Mouse (Mus musculus): ENCODE data around the gene Umodl1. TPM values are rescaled to one million over a fixed set of nuclear protein-coding genes. Genes with fewer than 3 reads are reported as not detected.

Gene Umodl1
- polyA plus RNA-seq, 1 experiment from 2014 or later: 0.04 TPM

GRCm38 (mm10) chr17:31039626-31040025, 85.2 kb downstream of the Umodl1 start:
- H3K9me3 ChIP-seq (ENCODE audit: control insufficient read depth, low read length): no peaks in the 10 kb centered on the region
- H3K27ac ChIP-seq (ENCODE audit: low read length): no peak overlapping the region
- H3K4me2 ChIP-seq (ENCODE audit: low read length): no peak overlapping the region
- no peak overlapping the region for H3K4me3 ChIP-seq (replicated peaks; ENCODE audit: low read length)
- no peaks in the 10 kb centered on the region for H3K36me3 ChIP-seq (ENCODE audit: control insufficient read depth, insufficient read depth)
- no peak for ATAC-seq
- no peak overlapping the region for H3K9ac ChIP-seq (replicated peaks; ENCODE audit: low read depth, low read length)
- H3K27me3 ChIP-seq (replicated peaks; ENCODE audit: control insufficient read depth, insufficient read depth, low read length): no peaks in the 10 kb centered on the region
- 68% methylated on average over 7 of the region's 7 CpGs for WGBS
- H3K4me1 ChIP-seq (replicated peaks; ENCODE audit: control insufficient read depth, insufficient read depth, low read length): 0 out of 2 replicates have a peak, but pooled peaks cover 2% of the 10 kb centered on the region

- H3K36me3 ChIP-seq (ENCODE audit: control insufficient read depth, insufficient read depth): no peaks in the 10 kb centered on the region
- no peaks in the 10 kb centered on the region for H3K9me3 ChIP-seq (ENCODE audit: control insufficient read depth, low read length)
- no peak for ATAC-seq
- no peaks in the 10 kb centered on the region for H3K27me3 ChIP-seq (replicated peaks; ENCODE audit: control insufficient read depth, insufficient read depth, low read length)
- WGBS: 88% methylated on average over 7 of the region's 7 CpGs
- 0 out of 2 replicates have a peak, but pooled peaks cover 2% of the 10 kb centered on the region for H3K4me1 ChIP-seq (replicated peaks; ENCODE audit: control insufficient read depth, insufficient read depth, low read length)
- no peak overlapping the region for H3K9ac ChIP-seq (replicated peaks; ENCODE audit: low read depth, low read length)
- H3K27ac ChIP-seq (ENCODE audit: low read length): no peak overlapping the region
- no peak overlapping the region for H3K4me2 ChIP-seq (ENCODE audit: low read length)
- no peak overlapping the region for H3K4me3 ChIP-seq (replicated peaks; ENCODE audit: low read length)
These were observed 86.0 kb downstream of the Umodl1 start for GRCm38 (mm10) chr17:31040421-31040820.

DNA sequence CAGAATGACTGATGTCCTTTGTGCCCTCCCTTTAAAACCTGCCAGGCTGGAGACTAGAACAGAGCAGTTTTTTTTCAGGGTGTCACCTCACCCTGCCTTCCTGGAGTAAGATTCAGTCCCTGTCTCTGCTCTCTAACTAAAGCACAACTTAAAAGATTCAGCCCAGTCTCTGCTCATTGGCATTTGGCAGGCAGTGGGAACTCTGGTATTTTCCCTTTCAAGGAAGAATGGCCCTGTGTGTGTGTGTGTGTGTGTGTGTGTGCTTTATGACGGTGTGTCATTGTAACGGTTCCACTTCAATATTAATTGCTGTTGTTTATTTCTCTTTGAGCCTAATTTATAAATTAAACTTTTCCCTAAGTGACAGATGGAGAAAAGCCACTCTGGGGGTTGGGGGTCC, 88.3 kb downstream of the Umodl1 start:
- 59% methylated on average over 2 of the region's 2 CpGs for WGBS
- no peak overlapping the region for H3K9ac ChIP-seq (replicated peaks; ENCODE audit: low read depth, low read length)
- H3K4me2 ChIP-seq (ENCODE audit: low read length): no peak overlapping the region
- H3K27ac ChIP-seq (ENCODE audit: low read length): no peak overlapping the region
- no peaks in the 10 kb centered on the region for H3K36me3 ChIP-seq (ENCODE audit: control insufficient read depth, insufficient read depth)
- H3K9me3 ChIP-seq (ENCODE audit: control insufficient read depth, low read length): no peaks in the 10 kb centered on the region
- H3K4me3 ChIP-seq (replicated peaks; ENCODE audit: low read length): no peak overlapping the region
- no peaks in the 10 kb centered on the region for H3K27me3 ChIP-seq (replicated peaks; ENCODE audit: control insufficient read depth, insufficient read depth, low read length)
- no peaks in the 10 kb centered on the region for H3K4me1 ChIP-seq (replicated peaks; ENCODE audit: control insufficient read depth, insufficient read depth, low read length)
- no peak for ATAC-seq

GRCm38 (mm10) chr17:31057151-31057890, 102.9 kb downstream of the Umodl1 start, which contains the start of gene Abcg1:
TSS of gene Abcg1 (plus strand) at chr17:31057675.
- Histone ChIP-seq H3K9me3 (ENCODE audit: control insufficient read depth, low read length) (peaks cover 11% of the 10 kb centered on the region), H3K4me1 (replicated peaks; ENCODE audit: control insufficient read depth, insufficient read depth, low read length) (peaks cover 20% of the 10 kb centered on the region), H3K4me3 (replicated peaks; ENCODE audit: low read length) (peak within 1 kb of the TSS; percentile 82), H3K9ac (replicated peaks; ENCODE audit: low read depth, low read length) (peak within 1 kb of the TSS; percentile 77), H3K36me3 (ENCODE audit: control insufficient read depth, insufficient read depth) (no peaks in the 10 kb centered on the region), H3K4me2 (ENCODE audit: low read length) (peak within 1 kb of the TSS; percentile 77), H3K27me3 (replicated peaks; ENCODE audit: control insufficient read depth, insufficient read depth, low read length) (no peaks in the 10 kb centered on the region), H3K27ac (ENCODE audit: low read length) (peak within 1 kb of the TSS; percentile 89)
- WGBS: 1% methylated on average over 48 of the region's 49 CpGs
- peak; percentile 85 for ATAC-seq

GRCm38 (mm10) chr17:31057891-31058744, 103.7 kb downstream of the Umodl1 start:
- WGBS: under 1% methylated on average over 31 of the region's 31 CpGs
- Histone ChIP-seq H3K9me3 (ENCODE audit: control insufficient read depth, low read length) (peaks cover 10% of the 10 kb centered on the region), H3K4me1 (replicated peaks; ENCODE audit: control insufficient read depth, insufficient read depth, low read length) (peaks cover 20% of the 10 kb centered on the region), H3K4me3 (replicated peaks; ENCODE audit: low read length) (peak overlapping the region; percentile 82), H3K27ac (ENCODE audit: low read length) (peak overlapping the region; percentile 89), H3K9ac (replicated peaks; ENCODE audit: low read depth, low read length) (peak overlapping the region; percentile 77), H3K36me3 (ENCODE audit: control insufficient read depth, insufficient read depth) (no peaks in the 10 kb centered on the region), H3K27me3 (replicated peaks; ENCODE audit: control insufficient read depth, insufficient read depth, low read length) (no peaks in the 10 kb centered on the region), H3K4me2 (ENCODE audit: low read length) (peak overlapping the region; percentile 77)
- peak; percentile 41 for ATAC-seq

DNA sequence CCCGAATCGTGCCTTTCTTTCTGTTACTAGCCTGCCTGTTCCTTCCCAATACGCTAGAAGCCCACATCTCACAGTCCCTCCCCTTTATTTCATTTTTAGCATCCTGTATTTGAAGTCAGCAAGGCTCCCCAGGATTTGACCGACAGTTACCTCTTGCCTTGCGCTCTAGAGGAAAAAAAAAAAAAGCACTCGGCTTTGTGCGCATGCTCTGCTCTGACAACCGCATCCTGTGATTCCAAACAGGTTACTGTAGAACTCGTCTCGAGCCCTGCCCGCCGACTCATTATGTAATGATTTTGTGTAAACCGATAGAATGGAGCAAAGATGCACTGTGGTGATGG, 104.3 kb downstream of the Umodl1 start:
- H3K4me2 ChIP-seq (ENCODE audit: low read length): peak overlapping the region; percentile 77
- no peaks in the 10 kb centered on the region for H3K27me3 ChIP-seq (replicated peaks; ENCODE audit: control insufficient read depth, insufficient read depth, low read length)
- H3K9ac ChIP-seq (replicated peaks; ENCODE audit: low read depth, low read length): peak overlapping the region; percentile 77
- ATAC-seq: peak; percentile 70
- peak overlapping the region; percentile 89 for H3K27ac ChIP-seq (ENCODE audit: low read length)
- under 1% methylated on average over 13 of the region's 13 CpGs for WGBS
- peaks cover 4% of the 10 kb centered on the region; the same call in 1 of the 2 replicates for H3K9me3 ChIP-seq (ENCODE audit: control insufficient read depth, low read length)
- peaks cover 20% of the 10 kb centered on the region for H3K4me1 ChIP-seq (replicated peaks; ENCODE audit: control insufficient read depth, insufficient read depth, low read length)
- no peaks in the 10 kb centered on the region for H3K36me3 ChIP-seq (ENCODE audit: control insufficient read depth, insufficient read depth)
- peak overlapping the region; percentile 82 for H3K4me3 ChIP-seq (replicated peaks; ENCODE audit: low read length)

GRCm38 (mm10) chr17:31060196-31060587, 105.8 kb downstream of the Umodl1 start:
- H3K4me1 ChIP-seq (replicated peaks; ENCODE audit: control insufficient read depth, insufficient read depth, low read length): peaks cover 20% of the 10 kb centered on the region
- H3K36me3 ChIP-seq (ENCODE audit: control insufficient read depth, insufficient read depth): no peaks in the 10 kb centered on the region
- ATAC-seq: no peak
- WGBS: 74% methylated on average over 4 of the region's 4 CpGs
- no peak overlapping the region for H3K9ac ChIP-seq (replicated peaks; ENCODE audit: low read depth, low read length)
- no peak overlapping the region for H3K27ac ChIP-seq (ENCODE audit: low read length)
- no peaks in the 10 kb centered on the region for H3K27me3 ChIP-seq (replicated peaks; ENCODE audit: control insufficient read depth, insufficient read depth, low read length)
- H3K4me3 ChIP-seq (replicated peaks; ENCODE audit: low read length): no peak overlapping the region
- no peak overlapping the region for H3K4me2 ChIP-seq (ENCODE audit: low read length)
- no peaks in the 10 kb centered on the region for H3K9me3 ChIP-seq (ENCODE audit: control insufficient read depth, low read length)

Small RNAs within 50 kb of the gene (microRNA-seq; reads per million reads assigned to microRNA genes)
- not detected for gene Gm24026

Other genes starting within 250 kb of the Umodl1 start
- 0.04 and 0.23 TPM in 2 replicates for gene Glp1r, start 52.8 kb upstream of the Umodl1 start, polyA plus RNA-seq (2015; fragmentation: Nextera tagmentation; extraction: Ambion mirVana)
- 19.3 and 20.4 TPM in 2 replicates for gene Abcg1, start 103.0 kb downstream of the Umodl1 start, polyA plus RNA-seq (2015; fragmentation: Nextera tagmentation; extraction: Ambion mirVana)
- not detected in 2 replicates for gene Tff3, start 175.0 kb downstream of the Umodl1 start, polyA plus RNA-seq (2015; fragmentation: Nextera tagmentation; extraction: Ambion mirVana)
- not detected in 2 replicates for gene Tff2, start 189.6 kb downstream of the Umodl1 start, polyA plus RNA-seq (2015; fragmentation: Nextera tagmentation; extraction: Ambion mirVana)
- gene Tff1, start 210.6 kb downstream of the Umodl1 start, polyA plus RNA-seq (2015; fragmentation: Nextera tagmentation; extraction: Ambion mirVana): not detected in 2 replicates
- gene Tmprss3, start 244.3 kb downstream of the Umodl1 start, polyA plus RNA-seq (2015; fragmentation: Nextera tagmentation; extraction: Ambion mirVana): not detected in 2 replicates